Mouse (Mus musculus) cerebellum, adult 11 months (tissue): ENCODE results near the gene Plscr3.

Source experiments
- DNase-seq: peaks from one replicate; pipeline ENCODE4 v3.0.0; 2022

The Plscr3 gene

DNA sequence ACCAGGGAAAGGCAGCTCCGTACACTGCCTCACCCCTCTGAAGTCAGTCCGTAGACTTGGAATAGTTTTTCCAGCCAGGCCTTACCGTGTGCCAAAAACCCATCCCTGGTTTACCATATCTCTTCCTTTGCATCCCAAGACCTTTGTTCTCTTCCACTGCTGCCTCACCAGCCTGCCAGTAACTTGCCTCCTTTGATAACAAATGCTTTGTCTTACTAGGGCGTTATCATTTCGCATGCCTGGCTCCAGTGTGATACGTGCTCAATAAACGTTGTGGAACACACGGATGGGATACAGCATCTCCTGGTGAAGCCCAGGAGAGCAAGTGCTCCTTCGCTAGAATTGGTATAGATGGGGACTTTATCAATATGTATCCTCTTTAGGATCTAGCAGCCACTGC is 21.2 kb downstream of the Plscr3 start:
- DNase-seq: no peak

DNA sequence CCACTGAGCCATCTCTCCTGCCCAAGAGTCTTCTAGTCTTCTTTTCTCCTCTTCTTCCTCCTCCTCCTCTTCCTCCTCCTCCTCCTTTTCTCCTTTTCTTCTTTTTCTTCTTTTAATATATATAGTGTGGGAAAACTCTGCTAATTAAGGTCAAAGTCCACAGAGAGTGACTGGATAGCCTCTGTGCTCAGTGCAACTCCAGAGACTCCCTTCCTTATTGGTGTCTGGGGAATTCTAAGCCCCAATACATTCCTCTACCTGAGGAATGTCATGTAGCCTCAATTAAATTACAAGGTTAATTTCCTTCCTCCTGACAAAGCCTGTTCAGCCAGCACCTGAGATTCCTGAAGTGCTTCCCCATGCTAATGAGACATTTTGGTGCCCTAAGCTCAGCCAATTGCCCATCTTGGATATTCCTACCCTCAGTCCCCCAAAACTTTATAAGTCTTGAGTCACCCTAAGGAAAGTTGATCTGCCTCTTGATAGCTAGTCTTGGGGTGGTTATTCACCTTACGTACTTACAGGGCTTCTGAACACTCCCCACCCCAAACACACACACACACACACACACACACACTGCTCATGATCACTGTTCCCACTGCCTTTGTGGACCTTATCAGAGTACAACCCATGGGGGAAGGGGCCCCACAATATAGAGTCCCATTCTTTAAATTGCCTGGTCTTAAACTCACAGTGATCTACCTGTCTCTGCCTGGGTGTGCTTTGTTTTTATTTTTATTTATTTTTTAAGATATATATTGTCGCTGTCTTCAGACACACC is 24.3 kb downstream of the Plscr3 start:
- no peak for DNase-seq

DNA sequence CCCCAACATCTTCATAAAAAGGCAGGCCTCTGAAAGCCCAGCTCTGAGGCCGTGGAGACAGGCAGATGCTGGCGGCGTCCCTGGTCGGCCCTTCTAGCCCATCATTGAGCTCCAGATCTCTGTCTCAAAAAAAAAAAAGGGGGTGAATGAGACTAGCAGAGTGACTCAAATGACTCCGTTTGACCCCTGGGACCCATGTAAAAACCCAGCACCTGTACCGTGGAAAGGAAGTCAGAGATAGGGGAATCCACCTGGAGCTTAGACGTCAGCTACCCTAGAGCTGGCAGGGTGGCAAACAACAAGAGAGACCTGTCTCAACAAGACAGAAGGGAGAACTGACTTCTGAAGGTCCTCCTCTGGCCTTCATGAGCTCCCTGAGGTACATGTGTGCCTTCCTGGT is 25.6 kb downstream of the Plscr3 start:
- DNase-seq: no peak

DNA sequence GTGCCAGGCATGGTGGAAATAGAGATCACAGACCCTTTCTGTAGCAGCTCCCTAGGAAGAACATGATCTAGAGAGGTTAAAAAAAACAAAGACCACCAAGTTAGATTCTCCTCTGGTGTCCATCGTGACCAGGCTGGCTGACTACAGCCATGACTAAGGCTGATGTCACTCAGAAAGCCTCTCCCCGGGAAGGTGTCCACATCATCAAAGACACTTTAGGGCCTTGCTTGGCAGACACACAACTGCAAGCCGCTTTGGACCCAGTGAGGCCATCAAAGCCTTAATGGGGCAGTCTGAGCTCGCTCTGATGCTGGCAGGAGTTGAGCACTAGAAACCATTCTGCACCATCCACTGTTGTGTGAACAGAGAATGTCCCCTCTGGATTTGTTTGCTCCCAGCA is 26.3 kb downstream of the Plscr3 start:
- DNase-seq: no peak

DNA sequence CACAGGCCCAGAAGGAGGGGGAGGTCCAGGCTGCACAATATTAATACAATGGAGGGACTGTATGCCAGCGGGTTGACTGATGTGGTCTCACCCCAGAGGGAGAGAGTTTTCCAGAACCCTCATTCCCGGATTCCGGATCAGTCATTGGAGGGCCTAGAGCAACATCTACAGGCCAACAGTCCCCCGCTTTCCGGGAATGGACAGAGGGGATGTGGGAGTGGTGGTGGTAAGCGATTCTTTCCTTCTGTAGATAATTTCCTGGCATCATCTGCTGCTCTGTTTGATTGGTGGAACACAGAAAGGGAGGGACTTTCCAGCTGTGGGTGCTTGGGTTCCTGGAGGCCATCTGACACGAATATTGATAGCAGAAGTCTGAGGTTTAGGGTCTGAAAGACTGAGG is 30.0 kb downstream of the Plscr3 start:
- no peak for DNase-seq

DNA sequence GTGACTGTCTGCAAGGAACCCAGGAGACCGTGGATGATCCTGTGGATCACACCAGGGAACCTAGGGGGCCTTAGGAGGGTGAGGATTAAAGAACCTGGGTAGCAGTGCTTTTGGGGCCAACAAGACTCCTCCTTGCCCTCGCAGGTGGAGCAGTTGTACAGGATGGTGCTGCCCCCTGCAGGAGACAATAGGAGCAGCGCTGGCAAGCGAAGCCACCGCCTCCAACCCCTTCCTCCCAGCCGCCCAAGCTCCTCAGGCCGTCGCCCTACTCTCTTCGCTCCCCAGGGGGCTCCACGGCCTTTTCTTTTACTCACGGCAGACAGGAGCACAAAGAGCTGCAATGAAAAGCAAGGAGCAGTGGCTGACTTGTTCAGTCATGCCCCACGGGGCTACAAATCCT is 30.7 kb downstream of the Plscr3 start:
- peak; percentile 79 for DNase-seq

DNA sequence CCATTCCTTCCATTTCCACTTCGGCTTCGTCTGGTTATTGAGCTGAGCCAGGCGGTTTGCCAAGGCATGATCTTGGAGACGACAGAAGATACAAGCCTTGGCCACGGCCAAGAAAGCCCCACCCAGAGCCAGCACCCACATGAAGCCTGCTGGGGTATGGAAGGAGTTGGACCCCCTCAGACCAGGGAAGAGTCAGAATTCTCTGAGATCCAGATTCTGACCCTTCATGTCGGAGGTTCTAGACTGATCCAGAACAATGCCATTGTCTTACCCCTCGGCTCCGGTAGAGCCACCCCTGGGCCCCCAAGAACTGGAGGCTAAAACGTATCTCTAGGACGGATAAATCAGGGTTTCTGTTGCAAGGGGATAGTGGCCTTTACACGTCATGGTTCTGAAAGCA is 31.7 kb downstream of the Plscr3 start, which contains the start of gene Tmem95:
Gene Tmem95, minus strand, starts transcription at position 141 of the 400 bp plus-strand sequence.
- no peak for DNase-seq

DNA sequence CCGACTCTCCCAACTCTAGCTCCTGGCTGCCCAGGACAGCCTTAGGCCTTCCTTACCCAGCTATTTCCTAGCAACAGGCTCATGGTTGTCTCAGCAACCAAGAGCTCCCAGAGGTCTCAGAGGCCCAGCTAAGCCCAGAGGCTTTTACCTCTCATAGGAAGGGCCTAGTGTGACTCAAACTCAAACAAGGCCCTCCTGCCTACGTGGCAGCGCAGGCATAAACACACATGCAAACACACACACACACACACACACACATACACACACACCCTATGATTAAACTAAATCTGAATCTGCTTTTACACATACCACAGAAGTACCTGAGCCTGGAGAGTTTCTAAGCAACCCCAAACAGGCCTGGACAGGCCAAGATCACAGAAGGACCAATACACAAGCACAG is 32.2 kb downstream of the Plscr3 start:
- DNase-seq: no peak

DNA sequence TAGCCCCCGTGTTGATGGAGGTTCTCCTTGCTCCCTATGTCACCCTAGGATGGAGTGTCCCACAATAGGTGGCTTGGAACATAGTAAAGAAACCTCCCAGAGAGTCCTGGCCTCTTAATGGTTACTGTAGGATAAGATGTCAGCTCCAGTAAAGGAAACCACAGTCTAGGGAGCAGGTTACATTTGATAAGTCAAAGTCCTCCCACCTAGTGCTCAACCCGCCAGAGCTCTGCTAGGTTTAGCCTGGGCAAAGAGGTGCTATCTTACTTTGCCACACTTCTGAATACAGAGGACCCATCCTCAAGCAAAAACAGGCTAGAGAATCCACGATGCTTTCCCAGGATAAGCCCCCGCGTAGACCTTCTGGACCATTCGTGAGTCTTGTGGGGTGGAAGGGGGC is 32.8 kb downstream of the Plscr3 start:
- no peak for DNase-seq

DNA sequence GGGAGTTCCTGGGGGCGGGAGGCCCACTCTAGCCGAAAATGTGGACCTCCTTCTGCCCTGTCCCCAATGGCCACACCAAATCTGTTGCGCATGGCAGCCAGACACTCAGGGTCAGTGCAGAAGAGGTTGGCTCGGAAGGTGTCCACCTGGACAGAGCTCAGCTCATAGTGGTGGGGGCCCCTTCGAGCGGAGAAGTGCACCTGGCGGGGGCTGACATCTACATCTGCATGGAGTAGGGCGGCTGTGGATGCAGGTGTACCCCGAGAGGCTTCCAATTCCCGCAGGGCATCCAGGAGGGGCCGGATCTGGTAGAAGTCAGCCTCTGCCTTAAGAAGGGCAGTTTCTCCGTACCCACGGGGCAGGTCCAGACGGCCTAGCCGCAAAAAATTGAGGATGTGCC is 33.5 kb downstream of the Plscr3 start:
- DNase-seq: no peak

DNA sequence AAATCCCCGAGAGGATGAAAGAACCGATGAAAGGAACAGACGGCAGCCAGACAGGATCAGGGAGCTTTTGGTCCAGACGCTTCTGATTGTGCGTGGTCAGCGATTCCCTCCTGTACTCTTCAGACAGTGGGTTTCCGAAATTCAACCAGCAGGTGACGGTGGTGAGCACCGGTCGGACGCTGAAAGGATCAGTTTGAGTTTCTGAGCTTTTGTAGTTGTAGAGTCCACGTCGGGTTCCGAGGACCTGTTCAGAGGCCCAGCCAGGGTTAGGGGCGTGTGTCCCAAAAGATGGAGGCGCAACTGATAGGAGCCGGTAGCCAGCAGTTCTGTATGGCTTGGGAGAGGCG is 34.3 kb downstream of the Plscr3 start:
- DNase-seq: peak; percentile 36

DNA sequence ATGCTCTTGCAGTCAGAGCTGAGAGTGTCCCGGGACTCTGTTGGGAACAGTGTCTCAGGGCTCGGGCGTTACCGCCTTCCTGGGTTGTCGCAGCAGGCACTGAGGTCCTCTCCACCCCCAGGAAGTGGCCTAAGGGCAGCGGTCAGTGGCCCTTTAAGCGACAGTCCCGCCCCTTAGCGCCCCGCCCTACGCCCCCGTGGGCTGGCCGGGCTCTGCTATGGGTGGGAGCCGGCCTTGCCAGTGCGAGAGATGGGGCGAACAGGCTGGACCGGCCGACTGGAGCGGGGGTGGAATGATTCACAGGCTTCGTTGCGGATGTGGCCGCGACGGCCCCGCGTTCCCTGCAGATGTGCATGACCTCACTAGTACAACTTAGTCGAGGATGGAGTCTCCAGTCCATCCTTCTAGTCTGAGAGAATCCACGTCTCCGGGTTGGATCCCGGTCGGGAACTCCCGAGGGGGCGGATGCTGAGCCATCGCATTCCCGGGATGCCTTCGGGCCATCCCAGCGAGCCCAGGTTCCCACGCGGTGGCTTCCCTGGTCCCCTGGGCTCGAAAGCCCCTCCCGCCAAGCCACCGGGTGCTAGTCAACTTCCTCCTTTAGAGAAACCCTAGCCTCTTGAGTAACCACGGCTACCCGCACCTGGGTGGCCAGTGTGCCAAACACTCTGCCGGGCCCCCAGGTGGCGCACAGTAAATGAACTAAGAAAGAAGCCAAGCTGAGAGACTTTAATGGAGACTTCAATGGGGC is 34.9 kb downstream of the Plscr3 start, which contains the start of gene Kctd11:
Gene Kctd11, minus strand, starts transcription at position 554 of the 751 bp plus-strand sequence.
- DNase-seq: peak; percentile 66

DNA sequence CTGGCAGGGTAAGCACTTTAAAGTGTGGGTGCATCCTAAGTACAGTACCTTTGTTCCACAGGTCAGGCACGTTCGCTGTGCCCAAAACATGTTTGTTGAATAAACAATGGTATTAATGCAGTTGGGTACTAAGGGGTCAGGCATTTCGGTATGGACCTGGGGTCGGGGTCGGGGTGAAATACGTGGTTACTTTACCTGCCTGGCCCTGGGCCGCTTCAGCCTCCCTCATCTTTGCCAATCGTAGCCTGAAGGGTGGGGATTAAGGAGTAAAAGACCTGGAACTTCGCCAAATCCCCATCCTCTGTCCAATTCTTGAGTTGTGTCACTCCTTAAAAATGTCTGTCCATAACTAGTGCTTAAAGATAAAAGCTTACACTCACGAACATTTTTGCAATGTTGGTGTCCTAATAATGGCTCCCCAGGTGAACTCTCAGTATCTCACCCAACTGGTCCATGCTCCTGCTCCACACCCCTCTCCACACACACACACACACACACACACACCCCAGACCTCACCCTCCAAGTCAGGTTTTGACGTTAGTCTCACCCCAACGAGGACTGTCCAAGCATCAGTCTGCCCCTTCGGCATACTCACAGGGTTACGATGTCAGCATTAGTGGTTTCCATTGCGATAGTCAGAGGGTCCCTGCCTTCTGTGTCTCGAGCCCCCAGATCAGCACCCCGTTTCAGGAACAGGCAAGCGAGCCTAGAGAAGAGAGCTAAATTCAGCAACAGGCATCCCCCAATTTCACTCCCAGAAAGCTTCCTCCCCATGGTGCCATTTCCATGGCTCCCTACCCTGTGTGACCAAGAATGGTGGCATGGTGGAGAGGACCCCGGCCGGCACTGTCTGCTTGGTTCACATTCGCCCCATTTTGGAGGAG is 35.9 kb downstream of the Plscr3 start:
- DNase-seq: no peak

DNA sequence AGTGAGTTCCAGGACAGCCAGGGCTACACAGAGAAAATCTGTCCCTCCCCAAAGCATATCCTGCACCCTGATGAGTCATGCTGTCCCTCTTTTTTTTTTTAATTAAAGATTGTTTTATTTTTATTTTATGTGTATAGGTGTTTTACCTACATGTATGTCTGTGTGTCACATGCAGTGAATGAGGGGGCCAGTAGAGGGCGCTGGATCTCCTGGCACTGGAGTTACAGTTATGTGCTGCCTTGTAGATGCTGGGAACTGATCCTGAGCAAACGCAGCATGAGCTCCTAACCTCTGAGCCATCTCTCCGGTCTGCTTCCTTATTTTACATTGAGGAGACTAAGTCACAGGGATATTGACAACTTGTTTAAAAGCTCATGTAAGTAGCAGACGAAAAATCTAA is 36.9 kb downstream of the Plscr3 start:
- no peak for DNase-seq

DNA sequence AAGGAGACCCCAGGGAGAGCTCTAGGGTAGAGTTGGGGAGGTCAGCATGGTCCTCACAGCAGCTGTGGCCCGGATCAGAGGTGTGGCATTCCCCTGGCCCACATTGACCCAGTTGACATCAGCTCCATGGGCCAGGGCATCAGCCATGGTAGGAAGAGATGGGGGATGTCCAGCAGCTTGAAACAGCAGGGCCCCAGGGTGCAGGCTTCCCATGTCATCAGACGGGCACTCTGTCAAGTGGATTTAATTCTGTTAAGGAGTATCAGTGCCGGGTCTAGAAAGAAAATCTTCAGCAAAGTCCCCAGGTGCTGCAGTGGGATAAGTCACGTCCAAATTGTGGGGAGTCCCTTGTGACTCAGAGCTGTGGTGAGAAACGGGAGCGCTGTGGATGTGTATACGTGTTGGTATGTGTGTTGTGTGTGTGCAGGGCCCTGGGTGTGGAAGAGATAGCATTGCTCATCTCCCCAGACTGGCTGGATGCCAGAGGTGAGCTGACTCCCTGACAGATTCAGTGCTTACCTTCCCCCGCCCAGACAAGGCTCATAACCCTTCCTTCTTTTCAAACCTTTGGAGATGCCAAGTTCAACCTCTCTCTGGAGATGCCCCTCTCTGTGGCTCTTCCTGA is 37.5 kb downstream of the Plscr3 start:
- DNase-seq: no peak

DNA sequence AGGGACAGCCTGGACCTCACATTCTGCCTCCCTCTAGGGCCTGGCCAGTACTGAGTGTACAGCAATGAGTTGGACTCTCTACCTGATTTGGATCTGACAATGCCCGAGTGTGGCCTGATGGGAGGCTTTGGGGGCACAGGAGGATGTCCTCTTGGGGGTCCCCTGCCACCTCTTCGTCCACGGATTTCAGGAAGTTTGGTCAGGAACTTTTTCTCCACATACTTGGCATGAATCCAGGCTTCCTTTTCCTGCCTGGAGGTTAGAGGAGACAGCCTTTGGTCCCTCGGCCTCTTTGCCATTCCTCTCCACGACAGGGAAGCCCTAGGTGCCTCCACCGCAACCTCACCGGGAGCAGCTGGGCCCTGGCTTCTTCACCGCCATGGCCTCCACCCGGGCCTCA is 38.1 kb downstream of the Plscr3 start:
- DNase-seq: no peak

DNA sequence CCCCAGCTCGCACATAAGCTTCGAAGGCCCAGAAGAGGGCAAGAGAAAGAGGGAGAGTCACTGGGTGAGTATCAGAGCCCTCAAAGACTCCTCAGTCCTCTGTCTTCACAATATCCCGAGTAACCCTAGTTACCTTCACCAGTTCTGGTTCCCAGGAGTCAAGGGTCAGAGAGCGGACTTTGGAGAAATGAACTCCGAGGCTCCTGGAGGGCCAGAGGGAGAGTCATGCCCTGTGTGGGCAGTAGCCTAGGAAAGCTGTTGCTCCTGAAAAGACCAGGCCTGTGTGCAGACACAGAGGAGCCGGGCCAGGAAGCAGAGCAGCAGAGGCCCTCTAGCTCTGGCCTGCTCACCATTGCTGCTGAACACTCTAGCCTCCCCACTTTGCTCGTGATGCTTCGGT is 38.5 kb downstream of the Plscr3 start:
- DNase-seq: no peak

DNA sequence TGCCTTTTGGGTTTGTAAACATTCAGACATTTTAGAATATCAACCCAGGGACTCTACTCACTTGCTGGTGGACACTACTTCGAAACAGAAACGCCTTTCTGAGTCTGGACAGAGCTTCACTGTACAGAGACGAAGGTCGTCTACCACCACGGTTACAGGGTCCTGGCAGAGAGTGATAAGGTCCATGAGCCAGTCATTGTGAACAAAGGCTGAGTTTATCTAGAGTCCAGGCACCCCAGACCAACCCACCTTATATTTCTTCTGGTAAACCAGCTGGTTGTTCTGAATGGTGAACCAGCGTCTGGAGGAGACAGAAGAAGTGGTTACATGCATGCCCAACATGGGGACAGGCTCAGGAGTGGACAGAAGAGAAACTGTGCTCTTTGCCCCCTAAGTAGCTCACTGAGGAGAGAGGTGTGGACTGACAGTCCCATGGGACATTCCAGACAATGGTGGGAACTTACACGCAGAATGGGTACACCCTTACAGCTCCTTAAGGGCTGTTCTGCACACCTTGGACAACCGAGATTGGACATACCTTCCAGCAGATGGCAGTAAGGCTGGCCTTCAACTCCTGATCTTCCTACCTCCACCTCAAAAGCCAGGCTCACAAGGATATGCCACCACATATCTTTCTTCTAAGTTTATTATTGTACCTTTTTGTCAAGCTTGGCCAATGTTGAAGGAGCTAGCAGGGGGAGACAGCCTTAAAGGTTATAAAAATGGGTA is 40.9 kb downstream of the Plscr3 start:
- no peak for DNase-seq

DNA sequence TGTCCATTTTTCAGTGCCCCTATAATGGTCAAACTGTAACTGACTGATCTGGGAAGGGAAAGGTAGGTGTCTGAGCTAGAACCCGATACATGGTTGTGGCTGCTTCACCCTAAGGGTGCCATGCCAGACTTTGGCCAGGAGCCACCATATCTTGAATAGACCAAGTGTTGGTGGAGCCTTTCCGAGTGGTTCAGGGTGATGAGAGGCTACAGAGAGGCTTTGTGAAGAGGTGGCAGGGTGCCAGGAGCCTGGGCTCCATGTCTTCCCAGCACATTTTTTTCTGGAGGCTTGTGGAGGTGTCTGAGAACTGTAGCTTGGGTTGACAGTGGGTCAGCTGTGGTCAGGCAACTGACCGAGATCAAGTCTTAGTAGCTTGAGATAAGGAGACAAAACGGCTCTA is 45.3 kb downstream of the Plscr3 start:
- no peak for DNase-seq

DNA sequence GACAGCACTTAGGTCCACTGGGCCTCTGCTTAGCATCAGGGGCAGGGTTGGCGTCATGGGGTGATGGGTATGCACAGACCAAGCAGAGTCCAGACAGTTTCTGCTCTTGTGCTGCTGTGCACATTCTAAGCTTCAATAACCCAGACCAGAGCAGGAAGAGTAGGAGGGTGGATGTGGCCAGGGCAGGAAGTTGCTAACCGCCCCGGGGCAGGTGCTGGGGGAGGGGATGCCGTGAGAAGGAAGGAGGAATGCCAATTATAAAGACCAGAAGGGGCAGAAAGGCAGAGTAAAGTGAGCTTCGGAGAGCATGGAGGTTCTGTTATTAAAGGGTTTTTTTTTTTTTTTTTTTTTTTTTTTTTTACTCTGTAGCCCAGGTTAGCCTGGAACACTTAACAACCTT is 48.5 kb downstream of the Plscr3 start:
- DNase-seq: no peak

DNA sequence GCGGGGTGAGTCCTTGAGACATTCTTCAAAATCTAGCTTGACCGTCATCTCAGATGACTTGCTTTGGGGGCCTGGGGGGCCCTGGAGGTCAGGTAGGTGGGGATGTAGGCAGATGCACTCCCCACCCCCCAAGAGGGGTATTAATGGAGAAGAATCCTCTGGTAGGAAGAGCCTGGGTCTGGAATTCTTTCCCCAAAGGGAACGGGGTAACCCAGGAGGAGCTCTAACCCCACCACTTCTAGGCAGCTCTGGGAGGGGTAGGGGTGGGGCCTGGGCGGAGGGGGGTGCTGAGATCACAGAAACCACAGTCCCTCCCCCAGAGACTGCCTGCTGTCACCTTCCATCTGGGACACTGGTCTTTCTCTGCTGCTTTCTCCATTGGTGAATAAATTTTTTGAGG is 49.1 kb downstream of the Plscr3 start, which contains the start of gene Acap1:
Gene Acap1, minus strand, starts transcription at position 249 of the 400 bp plus-strand sequence.
- DNase-seq: no peak

DNA sequence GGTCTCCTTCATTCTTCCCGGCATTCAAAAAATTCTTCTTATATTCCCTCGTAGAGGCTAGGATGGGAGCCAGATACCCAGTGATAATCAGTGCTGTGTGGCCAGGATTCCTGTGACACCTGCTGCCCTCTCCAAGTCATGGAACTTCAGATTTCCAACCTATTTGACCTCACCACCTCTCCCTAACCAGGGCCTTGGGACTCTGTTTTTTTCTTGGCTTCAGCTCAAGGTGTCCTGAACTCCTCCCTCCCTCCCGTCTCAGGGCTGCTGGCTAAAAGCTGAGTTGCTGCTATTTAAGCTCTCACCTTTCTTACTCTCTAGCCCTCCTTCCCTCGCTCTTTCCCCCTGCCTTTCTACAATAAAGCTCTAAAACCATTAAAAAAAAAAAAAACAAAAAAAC is 53.7 kb downstream of the Plscr3 start:
- no peak for DNase-seq
